Mouse (Mus musculus): ENCODE data around the gene Trpc4ap. TPM values are rescaled to one million over a fixed set of nuclear protein-coding genes. Genes with fewer than 3 reads are reported as not detected.

Trpc4ap gene
- polyA plus RNA-seq, 1 experiment from 2014 or later = 132 TPM

DNA sequence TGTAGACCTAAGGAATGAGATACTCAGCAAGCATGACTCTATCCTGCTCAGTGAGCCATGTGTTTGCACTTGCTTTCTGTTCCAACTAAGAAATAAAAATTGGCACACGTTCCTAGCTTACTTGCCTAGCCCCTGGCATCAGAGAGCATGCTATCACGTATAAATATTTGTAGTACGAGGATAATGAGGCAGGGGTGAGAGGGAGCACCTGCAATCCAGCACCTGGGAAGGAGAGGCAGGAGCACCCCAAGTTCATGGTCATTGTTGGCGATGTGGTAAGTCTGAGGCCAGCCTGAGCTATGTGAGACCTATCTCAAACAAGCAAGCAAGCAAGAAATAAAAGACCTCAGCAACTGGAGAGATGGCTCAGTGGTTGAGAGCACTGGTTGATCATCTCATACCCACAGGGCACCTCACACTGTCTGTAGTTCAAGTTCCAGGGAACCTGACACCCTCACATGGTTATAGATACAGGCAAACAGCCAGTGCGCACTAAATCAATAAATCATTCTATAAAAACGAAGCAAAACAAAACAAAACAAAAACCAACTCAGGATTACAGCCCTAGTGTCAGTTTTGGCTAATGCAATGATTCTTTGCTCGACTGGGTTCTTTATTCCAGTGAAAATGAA is 35.7 kb upstream of the Trpc4ap start:
- Histone ChIP-seq H3K9ac (no peak overlapping the region), H3K4me3 (ENCODE audit: low read depth, low read length) (no peak overlapping the region), H3K27me3 (ENCODE audit: insufficient read depth, low read length) (no peaks in the 10 kb centered on the region), H3K9me3 (ENCODE audit: low read depth, low read length) (no peaks in the 10 kb centered on the region), H3K4me1 (ENCODE audit: insufficient read depth) (peaks cover 7% of the 10 kb centered on the region; the same call in 1 of the 2 replicates), H3K4me2 (peak overlapping the region; percentile 95; the same call in 1 of the 2 replicates), H3K27ac (ENCODE audit: low read depth) (no peak overlapping the region), H3K36me3 (ENCODE audit: insufficient read depth) (no peaks in the 10 kb centered on the region)
- WGBS = 60% methylated on average over 7 of the region's 7 CpGs
- ATAC-seq (ENCODE audit: insufficient read depth) (no peak), DNase-seq (no peak)
- no peak for TF ChIP-seq CTCF (IDR thresholded peaks at IDR 0.05; ENCODE audit: low read depth)

DNA sequence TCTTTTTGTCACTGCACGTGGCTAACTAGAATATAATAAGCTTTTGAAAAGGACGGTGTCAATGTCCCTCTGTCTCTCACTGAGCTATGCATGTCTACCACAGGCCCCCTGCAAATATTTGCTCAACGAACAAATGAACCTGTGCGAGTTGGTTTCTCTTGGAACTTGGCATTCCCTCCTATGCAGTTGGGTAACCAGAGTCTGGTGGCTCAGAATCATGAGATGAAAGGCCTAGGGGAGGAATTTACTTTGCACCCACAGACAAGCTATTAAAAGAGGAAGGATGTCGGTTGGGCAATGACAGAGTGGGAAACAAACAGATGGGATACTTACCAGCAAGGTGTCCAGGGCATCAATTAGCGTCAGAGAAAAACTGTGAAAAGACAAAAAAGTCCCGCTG is 34.1 kb upstream of the Trpc4ap start:
- Histone ChIP-seq H3K4me1 (ENCODE audit: insufficient read depth) (peaks cover 7% of the 10 kb centered on the region; the same call in 1 of the 2 replicates), H3K4me2 (no peak overlapping the region), H3K27me3 (ENCODE audit: insufficient read depth, low read length) (no peaks in the 10 kb centered on the region), H3K36me3 (ENCODE audit: insufficient read depth) (0 out of 2 replicates have a peak, but pooled peaks cover 4% of the 10 kb centered on the region), H3K9me3 (ENCODE audit: low read depth, low read length) (no peaks in the 10 kb centered on the region), H3K27ac (ENCODE audit: low read depth) (no peak overlapping the region), H3K9ac (no peak overlapping the region), H3K4me3 (ENCODE audit: low read depth, low read length) (no peak overlapping the region)
- WGBS = 63% methylated on average over 7 of the region's 7 CpGs
- TF ChIP-seq CTCF (IDR thresholded peaks at IDR 0.05; ENCODE audit: low read depth) = no peak
- DNase-seq = no peak
- ATAC-seq (ENCODE audit: insufficient read depth) = no peak

DNA sequence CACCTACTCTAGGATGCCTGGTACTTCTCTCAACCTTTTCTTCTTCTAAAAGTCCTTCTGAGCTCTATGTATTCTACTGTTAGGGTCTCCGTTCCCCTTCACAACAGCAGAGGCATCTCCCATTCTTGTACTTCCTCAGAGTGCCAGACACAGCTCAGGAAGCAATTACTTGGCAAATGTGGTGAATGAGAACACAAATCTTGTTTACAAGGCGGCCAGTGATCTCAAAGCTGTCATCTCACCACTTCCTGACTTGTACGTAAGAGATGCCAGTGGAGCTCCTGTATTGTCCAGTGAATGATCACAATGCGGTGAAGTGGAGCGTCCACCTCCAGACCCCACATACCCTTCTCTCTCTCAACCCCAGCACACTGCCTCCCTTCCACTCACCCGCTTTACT is 32.3 kb upstream of the Trpc4ap start:
- H3K4me1 ChIP-seq (ENCODE audit: insufficient read depth) = peaks cover 4% of the 10 kb centered on the region; the same call in 1 of the 2 replicates
- no peaks in the 10 kb centered on the region for H3K9me3 ChIP-seq (ENCODE audit: low read depth, low read length)
- H3K27ac ChIP-seq (ENCODE audit: low read depth) = no peak overlapping the region
- 0 out of 2 replicates have a peak, but pooled peaks cover 7% of the 10 kb centered on the region for H3K36me3 ChIP-seq (ENCODE audit: insufficient read depth)
- WGBS = 82% methylated on average over 6 of the region's 6 CpGs
- DNase-seq (no peak), ATAC-seq (ENCODE audit: insufficient read depth) (no peak)
- H3K4me3 ChIP-seq (ENCODE audit: low read depth, low read length) = no peak overlapping the region
- no peak overlapping the region for H3K9ac ChIP-seq
- H3K4me2 ChIP-seq = no peak overlapping the region
- TF ChIP-seq CTCF (IDR thresholded peaks at IDR 0.05; ENCODE audit: low read depth) = no peak
- H3K27me3 ChIP-seq (ENCODE audit: insufficient read depth, low read length) = no peaks in the 10 kb centered on the region

DNA sequence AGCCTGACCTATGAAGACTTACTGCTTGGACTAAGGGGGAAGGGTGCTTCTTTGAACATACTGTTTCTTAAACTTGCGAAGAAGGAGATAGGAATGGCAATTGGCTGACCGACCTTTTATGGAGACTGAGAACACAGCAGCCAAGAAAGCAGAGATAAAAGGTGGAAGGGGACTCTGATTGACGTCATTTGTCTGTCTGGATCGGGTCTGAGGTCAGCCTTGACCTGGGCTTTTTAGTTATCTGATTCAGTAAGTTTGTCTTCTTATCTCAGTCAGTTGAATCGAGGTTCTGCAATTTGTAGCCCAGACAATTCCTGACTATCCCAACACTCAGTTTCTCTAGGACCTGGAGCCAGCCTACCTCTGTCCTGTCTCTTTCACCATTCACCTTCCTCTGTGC is 31.9 kb upstream of the Trpc4ap start:
- H3K4me2 ChIP-seq = no peak overlapping the region
- no peak for ATAC-seq (ENCODE audit: insufficient read depth)
- no peak overlapping the region for H3K4me3 ChIP-seq (ENCODE audit: low read depth, low read length)
- 54% methylated on average over 5 of the region's 5 CpGs for WGBS
- peaks cover 3% of the 10 kb centered on the region; the same call in 1 of the 2 replicates for H3K4me1 ChIP-seq (ENCODE audit: insufficient read depth)
- H3K27ac ChIP-seq (ENCODE audit: low read depth) = no peak overlapping the region
- no peaks in the 10 kb centered on the region for H3K9me3 ChIP-seq (ENCODE audit: low read depth, low read length)
- TF ChIP-seq CTCF (IDR thresholded peaks at IDR 0.05; ENCODE audit: low read depth) = no peak
- H3K9ac ChIP-seq = no peak overlapping the region
- H3K36me3 ChIP-seq (ENCODE audit: insufficient read depth) = 0 out of 2 replicates have a peak, but pooled peaks cover 7% of the 10 kb centered on the region
- DNase-seq = no peak
- no peaks in the 10 kb centered on the region for H3K27me3 ChIP-seq (ENCODE audit: insufficient read depth, low read length)

DNA sequence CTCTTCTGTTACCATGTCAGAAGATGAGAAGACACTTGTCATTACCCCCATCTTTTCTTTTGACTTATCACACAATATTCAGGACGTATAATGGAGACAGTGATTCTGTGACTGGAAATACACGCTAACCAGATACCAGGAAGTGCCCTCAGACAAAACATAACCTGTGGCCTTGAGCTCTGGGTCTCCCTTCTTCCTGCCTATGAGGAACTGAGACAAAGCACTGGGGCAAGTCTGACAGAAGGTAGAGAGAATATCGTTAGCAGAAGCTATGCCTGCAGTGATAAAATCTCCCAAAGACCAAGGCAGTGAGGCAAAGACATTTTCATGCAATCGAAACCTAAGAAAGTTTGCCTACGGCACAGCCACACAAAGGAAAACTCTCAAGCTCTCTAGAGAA is 28.4 kb upstream of the Trpc4ap start:
- H3K4me2 ChIP-seq = no peak overlapping the region
- no peaks in the 10 kb centered on the region for H3K9me3 ChIP-seq (ENCODE audit: low read depth, low read length)
- H3K4me3 ChIP-seq (ENCODE audit: low read depth, low read length) = no peak overlapping the region
- no peaks in the 10 kb centered on the region for H3K4me1 ChIP-seq (ENCODE audit: insufficient read depth)
- DNase-seq (no peak), ATAC-seq (ENCODE audit: insufficient read depth) (no peak)
- no peak for TF ChIP-seq CTCF (IDR thresholded peaks at IDR 0.05; ENCODE audit: low read depth)
- WGBS = 76% methylated on average over 5 of the region's 5 CpGs
- H3K27ac ChIP-seq (ENCODE audit: low read depth) = no peak overlapping the region
- H3K9ac ChIP-seq = no peak overlapping the region
- H3K27me3 ChIP-seq (ENCODE audit: insufficient read depth, low read length) = no peaks in the 10 kb centered on the region
- H3K36me3 ChIP-seq (ENCODE audit: insufficient read depth) = 0 out of 2 replicates have a peak, but pooled peaks cover 18% of the 10 kb centered on the region

DNA sequence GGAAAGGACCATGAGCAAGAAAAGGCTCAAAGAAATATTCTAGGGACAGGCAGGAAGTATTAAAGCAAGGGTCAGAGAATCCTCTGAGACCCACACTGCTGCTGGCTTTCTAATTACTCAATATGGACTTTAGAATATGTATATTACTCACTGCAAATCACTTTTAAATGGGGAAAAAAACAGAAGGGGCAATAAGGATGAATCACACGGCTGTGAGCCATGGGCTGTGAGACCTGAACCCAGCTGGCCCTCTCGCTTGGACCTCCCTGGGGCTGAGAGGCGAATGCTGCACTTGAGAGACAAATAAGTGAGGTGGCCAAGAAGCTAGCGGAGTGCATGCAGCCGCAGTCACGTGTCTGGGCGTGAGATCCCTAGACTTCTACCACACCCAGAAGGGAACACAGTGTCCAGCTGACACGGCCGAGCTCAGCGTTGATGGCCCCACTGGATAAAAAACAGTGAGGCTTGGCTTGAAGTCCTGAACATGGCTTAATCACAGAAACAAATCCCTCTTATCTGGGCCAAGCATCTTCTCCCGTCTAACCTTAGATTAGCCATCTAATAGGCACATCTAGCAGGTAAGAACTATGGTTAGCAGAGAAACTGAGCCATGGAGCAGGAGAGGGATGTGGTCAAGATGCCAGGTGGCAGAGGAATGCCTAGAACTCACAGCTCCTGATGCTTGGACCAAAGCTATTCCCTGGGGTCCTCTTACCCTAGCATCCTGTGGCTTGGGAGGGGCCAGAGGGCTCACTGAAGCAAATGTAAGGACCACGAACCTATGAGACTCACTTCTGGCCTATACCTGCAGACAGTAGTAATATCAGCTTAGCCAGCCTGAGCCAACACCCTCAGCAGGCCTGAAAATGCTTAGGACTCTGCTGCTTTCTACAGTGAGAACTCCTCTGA is 25.2 kb upstream of the Trpc4ap start:
- no peak overlapping the region for H3K4me3 ChIP-seq (ENCODE audit: low read depth, low read length)
- 0 out of 2 replicates have a peak, but pooled peaks cover 23% of the 10 kb centered on the region for H3K36me3 ChIP-seq (ENCODE audit: insufficient read depth)
- no peaks in the 10 kb centered on the region for H3K9me3 ChIP-seq (ENCODE audit: low read depth, low read length)
- no peak for TF ChIP-seq CTCF (IDR thresholded peaks at IDR 0.05; ENCODE audit: low read depth)
- 83% methylated on average over 12 of the region's 12 CpGs for WGBS
- H3K4me2 ChIP-seq = no peak overlapping the region
- H3K27me3 ChIP-seq (ENCODE audit: insufficient read depth, low read length) = no peaks in the 10 kb centered on the region
- no peak for DNase-seq
- no peak for ATAC-seq (ENCODE audit: insufficient read depth)
- H3K9ac ChIP-seq = no peak overlapping the region
- H3K4me1 ChIP-seq (ENCODE audit: insufficient read depth) = no peaks in the 10 kb centered on the region
- H3K27ac ChIP-seq (ENCODE audit: low read depth) = no peak overlapping the region

DNA sequence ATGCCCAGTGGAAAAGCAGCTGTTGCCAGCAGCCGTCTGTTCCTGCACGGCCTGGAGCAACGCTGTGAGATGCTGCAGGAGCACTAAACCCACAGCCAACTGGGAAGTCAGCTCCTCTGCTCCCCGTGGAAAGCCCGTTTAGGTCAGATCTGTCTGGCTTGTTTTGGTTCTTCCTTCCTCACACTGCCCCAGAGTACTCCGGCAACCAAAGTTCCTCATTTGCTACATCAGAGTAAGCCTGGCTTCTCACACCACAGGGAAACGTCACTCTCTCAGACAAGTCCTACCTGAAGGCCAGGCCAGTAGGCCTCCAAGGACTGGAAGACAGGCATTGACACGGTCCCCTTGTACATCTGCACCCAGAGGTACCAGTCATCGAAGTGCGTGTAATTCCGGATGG is 18.4 kb upstream of the Trpc4ap start:
- no peaks in the 10 kb centered on the region for H3K4me1 ChIP-seq (ENCODE audit: insufficient read depth)
- WGBS = 86% methylated on average over 11 of the region's 11 CpGs
- DNase-seq (no peak), ATAC-seq (ENCODE audit: insufficient read depth) (no peak)
- H3K27ac ChIP-seq (ENCODE audit: low read depth) = no peak overlapping the region
- TF ChIP-seq CTCF (IDR thresholded peaks at IDR 0.05; ENCODE audit: low read depth) = no peak
- H3K27me3 ChIP-seq (ENCODE audit: insufficient read depth, low read length) = no peaks in the 10 kb centered on the region
- no peak overlapping the region for H3K4me2 ChIP-seq
- no peak overlapping the region for H3K9ac ChIP-seq
- no peak overlapping the region for H3K4me3 ChIP-seq (ENCODE audit: low read depth, low read length)
- H3K36me3 ChIP-seq (ENCODE audit: insufficient read depth) = peaks cover 44% of the 10 kb centered on the region
- H3K9me3 ChIP-seq (ENCODE audit: low read depth, low read length) = no peaks in the 10 kb centered on the region

All from lung, embryonic 14.5 days (tissue).